Mouse (Mus musculus) A20 (cell line): ENCODE results near the gene Btbd35f26.
"Not testable (repeated sequence)": the region's sequence is repeated elsewhere in the genome, so short reads cannot be mapped to it uniquely, and the experiment has no call there.

Experiments used
- DNase-seq: peaks from one replicate; pipeline ENCODE4 v3.0.0-alpha.2; 2011; ENCODE audit warnings: low read depth, low spot score

Gene Btbd35f26

DNA sequence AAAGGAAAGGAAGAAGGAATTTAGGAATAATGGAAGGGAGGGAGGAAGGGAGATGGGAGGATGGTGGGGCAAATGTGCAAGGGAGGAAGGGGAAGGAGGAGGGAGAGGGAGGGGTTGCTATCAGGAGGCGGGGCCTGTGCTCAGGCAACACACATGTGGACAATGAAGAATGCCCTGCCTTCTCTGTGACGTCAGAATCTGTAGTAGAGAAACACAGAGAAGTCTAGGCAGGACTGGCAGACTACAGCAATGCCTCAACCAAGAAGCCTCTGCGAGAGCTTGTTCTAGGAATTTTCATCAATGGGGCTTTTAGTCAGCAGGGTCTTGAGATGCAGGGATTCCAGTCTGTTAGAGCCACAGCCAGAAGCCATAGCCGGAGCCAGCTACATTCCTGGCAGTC is at the start of gene Btbd35f26:
Btbd35f26 (plus strand) TSS at position 301 of the 400 bp plus-strand sequence.
- DNase-seq: not testable (repeated sequence)

DNA sequence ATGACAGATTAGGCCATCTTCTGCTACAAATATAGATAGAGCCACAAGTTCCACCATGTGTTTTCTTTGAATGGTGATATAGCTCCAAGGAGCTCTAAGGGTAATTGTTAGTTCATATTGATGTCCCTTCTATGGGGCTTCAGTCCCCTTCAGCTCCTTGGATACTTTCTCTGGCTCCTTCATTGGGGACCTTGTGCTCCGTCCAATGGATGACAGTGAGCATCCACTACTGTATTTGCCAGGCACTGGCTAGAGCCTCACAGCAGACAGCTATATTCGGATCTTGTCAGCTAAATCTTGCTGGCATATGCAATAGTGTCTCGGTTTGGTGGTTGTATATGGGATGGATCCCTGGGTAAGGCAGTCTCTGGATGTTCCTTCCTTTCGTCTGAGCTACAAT is 5.7 kb downstream of the Btbd35f26 start:
- DNase-seq: not testable (repeated sequence)

DNA sequence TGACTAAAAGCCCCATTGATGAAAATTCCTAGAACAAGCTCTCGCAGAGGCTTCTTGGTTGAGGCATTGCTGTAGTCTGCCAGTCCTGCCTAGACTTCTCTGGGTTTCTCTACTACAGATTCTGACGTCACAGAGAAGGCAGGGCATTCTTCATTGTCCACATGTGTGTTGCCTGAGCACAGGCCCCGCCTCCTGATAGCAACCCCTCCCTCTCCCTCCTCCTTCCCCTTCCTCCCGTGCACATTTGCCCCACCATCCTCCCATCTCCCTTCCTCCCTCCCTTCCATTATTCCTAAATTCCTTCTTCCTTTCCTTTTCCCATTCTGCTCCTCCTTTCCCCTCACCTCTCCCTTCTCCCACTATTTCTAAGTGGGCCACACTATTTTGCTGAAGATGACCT is 47.6 kb downstream of the Btbd35f26 start, which contains the start of gene Btbd35f19:
Btbd35f19 (minus strand) TSS at position 101 of the 400 bp plus-strand sequence.
- not testable (repeated sequence) for DNase-seq
